Mouse (Mus musculus) CH12.LX (cell line): ENCODE results near the gene Fgf12. TPM values are rescaled to one million over a fixed set of nuclear protein-coding genes. Genes with fewer than 3 reads are reported as not detected.

Source experiments
- DNase-seq: peaks from one replicate; pipeline ENCODE4 v3.0.0-alpha.2; 2013; ENCODE audit errors: extremely low read depth
- H3K27ac ChIP-seq: 2 replicates; pipeline ENCODE4 v1.5.1; 2012; ENCODE audit warnings: low read depth, mild to moderate bottlenecking, control low read depth, moderate library complexity; ENCODE audit not compliant: insufficient read depth
- H3K27me3 ChIP-seq: replicated peaks from 2 replicates; pipeline ENCODE3; 2012; ENCODE audit warnings: inconsistent platforms
- H3K36me3 ChIP-seq, 2 experiments: replicated peaks in 1 of 2; 2 replicates each; pipeline versions ENCODE3 to v1.6.1; 2012; ENCODE audit warnings: inconsistent platforms in 1 of 2, low read length in 1 of 2, mild to moderate bottlenecking in 1 of 2, mixed read lengths in 1 of 2, moderate library complexity in 1 of 2; ENCODE audit not compliant: control insufficient read depth in 1 of 2, insufficient read depth in 1 of 2
- H3K4me1 ChIP-seq, 2 experiments: 2 replicates each; pipeline ENCODE4 v1.6.1; 2012; ENCODE audit warnings: inconsistent platforms in 1 of 2, moderate library complexity in 1 of 2; ENCODE audit not compliant: insufficient read depth in 2 of 2, control insufficient read depth in 1 of 2
- H3K4me2 ChIP-seq: 2 replicates; pipeline ENCODE4 v1.6.1; 2012; ENCODE audit warnings: low read depth, mild to moderate bottlenecking, control low read depth; ENCODE audit not compliant: poor library complexity, insufficient read depth, severe bottlenecking
- H3K4me3 ChIP-seq, 3 experiments: fragments of 150-350 bp in 1 of 3; sonication (generic) in 1 of 3; replicated peaks in 1 of 3; 2 replicates each; pipeline versions ENCODE3 to v1.5.1; 2011 to 2012; ENCODE audit warnings: low read depth in 2 of 3, low read length in 2 of 3, mild to moderate bottlenecking in 2 of 3, moderate library complexity in 2 of 3, control low read depth in 1 of 3, improper control_type of control experiment in 1 of 3, inconsistent platforms in 1 of 3, mixed read lengths in 1 of 3; ENCODE audit not compliant: poor library complexity in 1 of 3
- H3K79me2 ChIP-seq: replicated peaks from 2 replicates; pipeline ENCODE4 v1.6.1; 2012; ENCODE audit warnings: mild to moderate bottlenecking, moderate library complexity; ENCODE audit not compliant: control insufficient read depth, poor library complexity, insufficient read depth, severe bottlenecking; ENCODE audit errors: extremely low read depth
- H3K9ac ChIP-seq: 2 replicates; pipeline ENCODE4 v1.6.1; 2012; ENCODE audit warnings: low read depth, mild to moderate bottlenecking, control low read depth, moderate library complexity; ENCODE audit not compliant: insufficient read depth
- H3K9me3 ChIP-seq: replicated peaks from 2 replicates; pipeline ENCODE3; 2012; ENCODE audit warnings: low read length, inconsistent platforms, mixed read lengths
- CTCF ChIP-seq, 2 experiments: IDR thresholded peaks in 1 of 2; conservative IDR thresholded peaks in 1 of 2; 2 replicates each; pipeline ENCODE4 v1.5.1; 2011 to 2012; ENCODE audit warnings: low read depth in 2 of 2, low read length in 2 of 2, improper control_type of control experiment in 1 of 2, inconsistent platforms in 1 of 2, mild to moderate bottlenecking in 1 of 2, moderate library complexity in 1 of 2
- E2F4 ChIP-seq: IDR thresholded peaks from 2 replicates; pipeline ENCODE4 v1.6.1; 2011; ENCODE audit warnings: low read depth, low read length, improper control_type of control experiment; ENCODE audit not compliant: insufficient replicate concordance
- ELF1 ChIP-seq: IDR thresholded peaks from 2 replicates; pipeline ENCODE4 v1.6.1; 2014; ENCODE audit warnings: low read depth, mild to moderate bottlenecking, inconsistent platforms, low read length, improper control_type of control experiment
- ETS1 ChIP-seq: conservative IDR thresholded peaks from 2 replicates; pipeline ENCODE4 v1.6.1; 2012; ENCODE audit warnings: low read depth, mild to moderate bottlenecking, inconsistent platforms, low read length, improper control_type of control experiment, moderate library complexity
- IRF4 ChIP-seq: IDR thresholded peaks from 2 replicates; pipeline ENCODE4 v1.6.1; 2014; ENCODE audit warnings: low read depth, mild to moderate bottlenecking, inconsistent platforms, low read length, improper control_type of control experiment
- MAFK ChIP-seq: IDR thresholded peaks from 2 replicates; pipeline ENCODE4 v1.6.1; 2011; ENCODE audit warnings: low read length, improper control_type of control experiment; ENCODE audit not compliant: insufficient replicate concordance
- MAX ChIP-seq: IDR thresholded peaks from 2 replicates; pipeline ENCODE4 v1.6.1; 2011; ENCODE audit warnings: low read length, improper control_type of control experiment
- MEF2A ChIP-seq: IDR thresholded peaks from 2 replicates; pipeline ENCODE4 v1.6.1; 2014; ENCODE audit warnings: low read depth, mild to moderate bottlenecking, inconsistent platforms, low read length, improper control_type of control experiment, borderline replicate concordance
- NELFE ChIP-seq: IDR thresholded peaks from 2 replicates; pipeline ENCODE4 v1.6.1; 2011; ENCODE audit warnings: low read depth, low read length, improper control_type of control experiment
- NRF1 ChIP-seq: IDR thresholded peaks from 2 replicates; pipeline ENCODE4 v1.6.1; 2014; ENCODE audit warnings: low read depth, mild to moderate bottlenecking, inconsistent platforms, low read length, improper control_type of control experiment, moderate library complexity
- POLR2AphosphoS2 ChIP-seq: IDR thresholded peaks from 2 replicates; pipeline ENCODE4 v1.6.1; 2011; ENCODE audit warnings: low read depth, low read length, improper control_type of control experiment
- SIN3A ChIP-seq: IDR thresholded peaks from 2 replicates; pipeline ENCODE4 v1.6.1; 2012; ENCODE audit warnings: low read length, improper control_type of control experiment, inconsistent platforms
- SMC3 ChIP-seq: IDR thresholded peaks from 2 replicates; pipeline ENCODE4 v1.6.1; 2011; ENCODE audit warnings: low read depth, low read length, improper control_type of control experiment
- TBP ChIP-seq: conservative IDR thresholded peaks from 2 replicates; pipeline ENCODE4 v1.6.1; 2011; ENCODE audit warnings: low read depth, low read length, improper control_type of control experiment
- USF2 ChIP-seq: conservative IDR thresholded peaks from 2 replicates; pipeline ENCODE4 v1.6.1; 2011; ENCODE audit warnings: low read depth, low read length, improper control_type of control experiment
- dilution Hi-C: fragments of 300-500 bp; cut with MboI; formaldehyde crosslinking; loops from 2 replicates; pipeline ENCODE4 v1.14.3; 2020; ENCODE audit warnings: low sequenced_read_pairs; ENCODE audit not compliant: extremely low pct_unique_long_range_greater_than_20kb, extremely low pct_ligation_motif_present
- in situ Hi-C: fragments of 300-500 bp; cut with MboI; formaldehyde crosslinking; loops from 3 replicates; pipeline ENCODE4 v1.14.3; 2019; ENCODE audit warnings: low sequenced_read_pairs, low pct_ligation_motif_present, low pct_unique_long_range_greater_than_20kb, mixed read lengths
- polyA plus RNA-seq: library from polyadenylated mRNA; unstranded; fragments of >175 nt; gene quantifications from 2 replicates; pipeline ENCODE4 v1.2.1, GENCODE M21; 2012; ENCODE audit warnings: low read depth; ENCODE audit not compliant: insufficient read length
- total RNA-seq, 2 experiments: library from RNA; depleted of rRNA; stranded (reverse); fragments of 300-350 nt in 1 of 2; fragments of >200 nt in 1 of 2; gene quantifications; 2 replicates each; pipeline ENCODE4 v1.2.3; 2012 to 2014

The Fgf12 gene
- total and polyA plus RNA-seq, 3 experiments: not detected

DNA sequence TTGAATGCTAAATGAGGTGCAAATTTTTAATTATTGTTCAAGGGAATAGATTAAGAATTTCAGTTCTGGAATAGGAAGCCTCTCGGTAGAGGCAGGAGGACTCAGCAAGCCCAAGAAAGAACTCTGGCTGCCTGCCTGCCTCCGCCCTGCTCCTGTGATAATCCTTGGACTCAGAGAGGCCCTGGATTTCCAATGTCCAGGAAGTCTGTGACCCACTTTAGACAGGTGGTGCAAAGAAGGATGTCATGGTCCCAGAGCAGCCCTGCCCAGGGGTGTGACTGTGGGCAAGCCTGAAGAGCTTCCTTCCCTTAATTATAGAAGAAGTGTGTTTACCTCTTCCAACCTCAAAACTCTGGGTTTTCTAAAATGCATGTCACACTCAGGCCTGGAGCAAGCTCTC is 273.8 kb downstream of the Fgf12 start:
- no peak overlapping the region for H3K4me3 ChIP-seq

DNA sequence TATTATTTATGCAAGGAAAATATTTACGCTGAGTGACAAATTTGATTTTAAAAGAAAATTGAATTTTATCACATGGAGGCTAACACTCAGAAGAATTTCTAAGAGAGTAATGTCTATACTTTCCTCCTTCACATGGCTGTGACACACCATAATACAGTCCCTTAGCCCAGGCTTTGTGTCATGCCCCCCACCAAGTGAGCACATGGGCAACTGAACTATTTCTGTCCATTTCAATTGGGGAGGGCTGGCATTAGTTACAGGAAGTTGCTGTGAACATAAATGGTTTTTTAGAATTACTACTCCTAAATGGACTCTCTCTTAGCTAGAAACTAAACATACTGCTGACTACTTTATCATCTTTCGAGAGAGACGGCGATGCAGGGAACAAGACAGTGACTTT is 276.2 kb downstream of the Fgf12 start:
- DNase-seq: no peak
- no peaks in the 10 kb centered on the region for H3K9me3 ChIP-seq
- in situ Hi-C loops (loop anchor here (25.0 kb wide), 1 partner anchor 1014 kb away; no protein-coding TSS in a partner anchor), dilution Hi-C loops (no loop called here)
- no peaks in the 10 kb centered on the region for H3K36me3 ChIP-seq
- H3K9ac ChIP-seq: no peak overlapping the region
- H3K27me3 ChIP-seq: no peaks in the 10 kb centered on the region
- no peak overlapping the region for H3K27ac ChIP-seq
- no peak overlapping the region for H3K4me2 ChIP-seq
- H3K4me1 ChIP-seq: no peaks in the 10 kb centered on the region
- TF ChIP-seq MEF2A (no peak), MAX (no peak), NELFE (no peak), MAFK (no peak), SMC3 (no peak), ETS1 (no peak), USF2 (no peak), SIN3A (no peak), E2F4 (no peak), POLR2AphosphoS2 (no peak), NRF1 (no peak), TBP (no peak), CTCF (conservative IDR thresholded peaks at IDR 0.05 in 1 of 2, IDR thresholded peaks at IDR 0.05 in 1 of 2; ENCODE audit: low read depth in 2 of 2, low read length in 2 of 2) (no peak), ELF1 (no peak)
- no peaks in the 10 kb centered on the region for H3K79me2 ChIP-seq
- no peak overlapping the region for H3K4me3 ChIP-seq

More for the DNA sequence above, 273.8 kb downstream of the Fgf12 start:
- DNase-seq: no peak
- Histone ChIP-seq H3K9me3 (no peaks in the 10 kb centered on the region), H3K27me3 (no peaks in the 10 kb centered on the region), H3K4me2 (no peak overlapping the region), H3K27ac (no peak overlapping the region), H3K9ac (no peak overlapping the region), H3K36me3 (no peaks in the 10 kb centered on the region), H3K79me2 (no peaks in the 10 kb centered on the region), H3K4me1 (no peaks in the 10 kb centered on the region)
- in situ Hi-C loops (loop anchor here (25.0 kb wide), 1 partner anchor 1017 kb away; no protein-coding TSS in a partner anchor), dilution Hi-C loops (no loop called here)
- TF ChIP-seq IRF4 (no peak), USF2 (no peak), CTCF (conservative IDR thresholded peaks at IDR 0.05 in 1 of 2, IDR thresholded peaks at IDR 0.05 in 1 of 2; ENCODE audit: low read depth in 2 of 2, low read length in 2 of 2) (no peak), MEF2A (no peak)
